Mouse (Mus musculus): Measurements from ENCODE around the gene Sprr2f.

GRCm38 (mm10) chr3:92316320-92316719 is 48.7 kb upstream of the Sprr2f start, which contains the start of gene Sprr2b:
- no peak for TF ChIP-seq CTCF (IDR thresholded peaks at IDR 0.05; ENCODE audit: low read depth)
- TF ChIP-seq EP300 (IDR thresholded peaks at IDR 0.05; ENCODE audit: low read depth): no peak
